Mouse (Mus musculus): ENCODE results near the gene Serf2. TPM values are rescaled to one million over a fixed set of nuclear protein-coding genes. Genes with fewer than 3 reads are reported as not detected.

Serf2 gene
- polyA plus RNA-seq, 1 experiment from 2014 or later = 388 TPM

DNA sequence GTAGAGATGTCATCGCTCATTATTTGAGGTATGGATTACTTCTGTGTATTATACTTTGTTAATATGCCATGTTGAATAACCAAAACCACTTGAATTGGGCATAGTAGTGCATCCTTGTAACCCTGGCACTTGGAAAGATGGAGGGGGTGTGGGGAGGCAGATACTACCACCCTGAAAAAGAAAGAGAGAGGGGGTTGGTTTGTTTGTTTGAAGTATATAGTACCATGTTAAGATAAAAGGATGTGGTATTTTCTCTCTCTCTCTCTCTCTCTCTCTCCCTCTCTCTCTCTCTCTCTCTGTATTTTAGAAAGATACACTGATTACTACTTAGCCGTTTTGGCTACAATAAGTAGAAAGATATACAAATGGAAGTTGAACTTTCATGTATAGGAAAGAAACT lies 23.1 kb upstream of the Serf2 start:
- Histone ChIP-seq H3K4me1 (replicated peaks) (no peaks in the 10 kb centered on the region), H3K27me3 (no peaks in the 10 kb centered on the region), H3K9ac (replicated peaks) (no peak overlapping the region), H3K4me3 (replicated peaks) (no peak overlapping the region), H3K27ac (no peak overlapping the region), H3K36me3 (peaks cover 84% of the 10 kb centered on the region), H3K9me3 (no peaks in the 10 kb centered on the region), H3K4me2 (replicated peaks) (no peak overlapping the region)
- 98% methylated on average over 2 of the region's 2 CpGs for WGBS
- ATAC-seq = no peak

GRCm38 (mm10) chr2:121434854-121435253 lies 14.1 kb upstream of the Serf2 start:
- WGBS = 100% methylated on average over 1 of the region's 1 CpGs
- H3K4me3 ChIP-seq (replicated peaks) = no peak overlapping the region
- no peak overlapping the region for H3K4me2 ChIP-seq (replicated peaks)
- peaks cover 91% of the 10 kb centered on the region for H3K36me3 ChIP-seq
- ATAC-seq = no peak
- H3K4me1 ChIP-seq (replicated peaks) = no peaks in the 10 kb centered on the region
- H3K27ac ChIP-seq = no peak overlapping the region
- no peak overlapping the region for H3K9ac ChIP-seq (replicated peaks)
- H3K27me3 ChIP-seq = no peaks in the 10 kb centered on the region
- H3K9me3 ChIP-seq = no peaks in the 10 kb centered on the region

DNA sequence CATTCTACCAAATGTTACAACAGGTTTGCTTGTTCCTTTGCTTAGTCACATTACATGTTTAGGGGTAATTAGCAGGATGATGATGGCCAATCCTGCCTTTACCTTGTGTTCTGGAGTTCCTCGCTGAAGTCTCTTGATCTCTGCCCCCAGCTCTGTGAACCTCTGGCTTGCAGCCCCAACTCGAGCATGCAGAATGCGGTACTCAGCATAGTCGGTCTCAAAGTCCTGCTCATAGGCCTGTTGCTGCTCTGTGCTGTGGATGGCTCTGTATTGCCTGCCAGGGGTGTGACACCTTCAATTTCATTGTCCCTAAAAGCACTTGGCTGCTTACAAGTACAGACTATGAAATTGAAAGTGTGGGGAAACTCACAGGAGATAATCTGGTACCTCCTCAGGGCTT lies 9.2 kb upstream of the Serf2 start:
- Histone ChIP-seq H3K27me3 (peaks cover 35% of the 10 kb centered on the region), H3K4me1 (replicated peaks) (peaks cover 16% of the 10 kb centered on the region), H3K9ac (replicated peaks) (no peak overlapping the region), H3K4me2 (replicated peaks) (no peak overlapping the region), H3K36me3 (peaks cover 47% of the 10 kb centered on the region), H3K27ac (no peak overlapping the region), H3K9me3 (no peaks in the 10 kb centered on the region), H3K4me3 (replicated peaks) (no peak overlapping the region)
- no peak for ATAC-seq
- 83% methylated on average over 4 of the region's 4 CpGs for WGBS

- ATAC-seq = no peak
- H3K27me3 ChIP-seq = peaks cover 35% of the 10 kb centered on the region
- no peak overlapping the region for H3K9ac ChIP-seq (replicated peaks)
- peaks cover 16% of the 10 kb centered on the region for H3K4me1 ChIP-seq (replicated peaks)
- H3K27ac ChIP-seq = no peak overlapping the region
- no peak overlapping the region for H3K4me2 ChIP-seq (replicated peaks)
- no peak overlapping the region for H3K4me3 ChIP-seq (replicated peaks)
- peaks cover 36% of the 10 kb centered on the region for H3K36me3 ChIP-seq
- 59% methylated on average over 5 of the region's 5 CpGs for WGBS
- no peaks in the 10 kb centered on the region for H3K9me3 ChIP-seq
Measured at GRCm38 (mm10) chr2:121440834-121441605, 8.0 kb upstream of the Serf2 start.

DNA sequence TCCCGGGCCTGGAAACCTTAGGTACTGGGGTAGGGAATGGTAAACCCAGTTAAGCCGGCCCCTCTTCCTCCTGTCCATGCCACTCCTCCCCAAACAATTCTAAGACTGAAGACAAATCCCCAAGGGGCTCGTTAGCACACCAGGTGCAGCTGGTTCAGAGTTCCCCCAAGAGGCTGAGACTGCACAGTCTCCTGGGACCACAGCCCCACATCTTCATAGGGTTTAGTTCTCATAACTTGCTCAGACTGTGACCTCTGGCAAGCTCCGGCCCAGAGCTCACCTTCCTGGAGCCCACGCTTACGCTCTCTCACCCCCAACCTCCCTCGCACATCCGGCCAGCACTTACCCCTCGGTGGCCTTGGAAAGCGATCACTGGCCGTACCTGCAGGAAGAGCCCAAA lies 7.2 kb upstream of the Serf2 start:
- no peak for ATAC-seq
- WGBS = 16% methylated on average over 11 of the region's 11 CpGs
- peak overlapping the region; percentile 29; the same call in 1 of the 2 replicates for H3K4me3 ChIP-seq (replicated peaks)

GRCm38 (mm10) chr2:121442259-121443067 lies 6.5 kb upstream of the Serf2 start:
- 2% methylated on average over 29 of the region's 30 CpGs for WGBS
- H3K4me2 ChIP-seq (replicated peaks) = peak overlapping the region; percentile 57
- H3K4me3 ChIP-seq (replicated peaks) = peak overlapping the region; percentile 29
- no peak overlapping the region for H3K27ac ChIP-seq
- H3K9me3 ChIP-seq = no peaks in the 10 kb centered on the region
- H3K36me3 ChIP-seq = peaks cover 26% of the 10 kb centered on the region
- peaks cover 16% of the 10 kb centered on the region for H3K4me1 ChIP-seq (replicated peaks)
- H3K9ac ChIP-seq (replicated peaks) = peak overlapping the region; percentile 46; the same call in 1 of the 2 replicates
- peak; percentile 56; the same call in 1 of the 2 replicates for ATAC-seq
- H3K27me3 ChIP-seq = peaks cover 35% of the 10 kb centered on the region

More for the DNA sequence above, 7.2 kb upstream of the Serf2 start:
- Histone ChIP-seq H3K4me2 (replicated peaks) (peak overlapping the region; percentile 57), H3K27me3 (peaks cover 35% of the 10 kb centered on the region), H3K9me3 (no peaks in the 10 kb centered on the region), H3K9ac (replicated peaks) (0 out of 2 replicates have a peak overlapping the region, but pooled peaks have one; percentile 46), H3K27ac (no peak overlapping the region), H3K36me3 (peaks cover 31% of the 10 kb centered on the region), H3K4me1 (replicated peaks) (peaks cover 16% of the 10 kb centered on the region)

DNA sequence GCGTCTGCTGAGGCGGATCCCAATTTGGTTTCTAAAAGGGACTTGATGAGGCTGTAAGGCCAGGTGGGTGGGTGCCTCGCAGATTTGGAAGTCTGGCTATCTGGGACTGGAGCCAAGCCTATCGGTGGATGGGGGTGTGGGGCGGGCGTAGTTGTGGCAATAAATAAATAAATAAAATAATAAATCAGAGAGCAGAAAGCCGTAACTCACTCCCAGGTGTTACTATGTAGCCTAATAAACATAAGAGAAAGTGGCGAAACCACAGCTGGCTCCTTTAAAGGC lies 6.0 kb upstream of the Serf2 start:
- peaks cover 21% of the 10 kb centered on the region for H3K36me3 ChIP-seq
- H3K27ac ChIP-seq = no peak overlapping the region
- 0 out of 2 replicates have a peak overlapping the region, but pooled peaks have one; percentile 32 for H3K9ac ChIP-seq (replicated peaks)
- H3K9me3 ChIP-seq = no peaks in the 10 kb centered on the region
- H3K4me3 ChIP-seq (replicated peaks) = 0 out of 2 replicates have a peak overlapping the region, but pooled peaks have one; percentile 29
- peaks cover 35% of the 10 kb centered on the region for H3K27me3 ChIP-seq
- H3K4me2 ChIP-seq (replicated peaks) = peak overlapping the region; percentile 57
- ATAC-seq = no peak
- peaks cover 17% of the 10 kb centered on the region for H3K4me1 ChIP-seq (replicated peaks)
- 15% methylated on average over 8 of the region's 8 CpGs for WGBS

DNA sequence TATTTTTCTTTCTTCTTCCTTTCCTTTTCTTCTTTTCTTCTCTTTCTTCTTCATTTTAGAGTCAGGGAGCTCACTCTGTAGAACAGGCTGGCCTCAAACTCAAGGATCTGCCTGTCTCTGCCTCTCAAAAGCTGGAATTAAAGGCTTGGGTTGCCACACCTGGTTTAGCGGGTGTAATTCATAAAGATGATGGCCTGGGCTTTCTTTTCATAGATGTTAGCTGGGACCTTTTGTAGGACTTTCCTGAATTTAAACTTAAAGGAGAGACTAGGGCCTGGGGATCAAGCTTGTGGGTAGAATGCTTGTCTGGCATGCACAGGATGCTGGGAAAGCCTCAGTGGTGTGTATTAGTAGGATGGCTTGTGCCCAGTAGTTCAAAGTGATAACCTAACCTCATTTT lies 4.8 kb upstream of the Serf2 start, which contains the start of gene Ell3:
Gene Ell3 (minus strand): TSS at position 101 of the 400 bp plus-strand sequence.
- Histone ChIP-seq H3K9me3 (no peaks in the 10 kb centered on the region), H3K36me3 (peaks cover 9% of the 10 kb centered on the region), H3K27me3 (peaks cover 35% of the 10 kb centered on the region), H3K9ac (replicated peaks) (no peak within 1 kb of the TSS), H3K27ac (no peak within 1 kb of the TSS), H3K4me2 (replicated peaks) (peak within 1 kb of the TSS; percentile 57), H3K4me3 (replicated peaks) (no peak within 1 kb of the TSS), H3K4me1 (replicated peaks) (peaks cover 22% of the 10 kb centered on the region)
- no peak for ATAC-seq
- 83% methylated on average over 1 of the region's 1 CpGs for WGBS

GRCm38 (mm10) chr2:121445117-121445516 lies 3.9 kb upstream of the Serf2 start:
- no peaks in the 10 kb centered on the region for H3K9me3 ChIP-seq
- ATAC-seq = no peak
- H3K4me3 ChIP-seq (replicated peaks) = no peak overlapping the region
- no peak overlapping the region for H3K9ac ChIP-seq (replicated peaks)
- H3K27ac ChIP-seq = no peak overlapping the region
- 87% methylated on average over 3 of the region's 3 CpGs for WGBS
- H3K36me3 ChIP-seq = 0 out of 2 replicates have a peak, but pooled peaks cover under 1% of the 10 kb centered on the region
- peaks cover 34% of the 10 kb centered on the region for H3K27me3 ChIP-seq
- H3K4me1 ChIP-seq (replicated peaks) = peaks cover 23% of the 10 kb centered on the region
- H3K4me2 ChIP-seq (replicated peaks) = no peak overlapping the region

DNA sequence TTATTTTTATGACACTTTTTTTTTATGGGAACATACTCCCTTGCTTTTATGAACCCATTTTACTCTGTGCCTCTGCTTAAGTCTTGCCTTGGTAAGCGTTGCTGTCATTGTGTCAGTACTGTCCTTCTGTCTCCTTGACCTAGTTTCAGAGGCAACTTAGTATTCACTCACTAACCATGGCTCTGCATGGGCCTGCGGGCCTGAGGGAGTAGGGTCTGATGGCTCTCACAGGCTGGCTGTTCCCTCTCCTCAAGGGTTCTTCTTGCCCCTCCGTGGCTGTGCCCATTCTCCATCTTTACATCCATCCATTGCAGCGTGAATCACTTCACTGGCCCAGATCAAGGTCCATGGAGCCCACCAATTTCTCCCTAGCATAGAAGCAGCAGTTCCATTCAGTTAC lies 2.5 kb upstream of the Serf2 start:
- H3K36me3 ChIP-seq = peaks cover 2% of the 10 kb centered on the region; the same call in 1 of the 2 replicates
- H3K27me3 ChIP-seq = peaks cover 23% of the 10 kb centered on the region
- H3K9me3 ChIP-seq = no peaks in the 10 kb centered on the region
- H3K9ac ChIP-seq (replicated peaks) = no peak overlapping the region
- no peak overlapping the region for H3K27ac ChIP-seq
- 83% methylated on average over 4 of the region's 4 CpGs for WGBS
- ATAC-seq = no peak
- H3K4me3 ChIP-seq (replicated peaks) = no peak overlapping the region
- H3K4me2 ChIP-seq (replicated peaks) = no peak overlapping the region
- H3K4me1 ChIP-seq (replicated peaks) = peaks cover 36% of the 10 kb centered on the region

GRCm38 (mm10) chr2:121447006-121447405 lies 2.0 kb upstream of the Serf2 start:
- H3K4me1 ChIP-seq (replicated peaks) = peaks cover 33% of the 10 kb centered on the region
- ATAC-seq = no peak
- H3K27me3 ChIP-seq = peaks cover 18% of the 10 kb centered on the region
- no peak overlapping the region for H3K4me2 ChIP-seq (replicated peaks)
- WGBS = 86% methylated on average over 3 of the region's 3 CpGs
- no peaks in the 10 kb centered on the region for H3K9me3 ChIP-seq
- no peak overlapping the region for H3K4me3 ChIP-seq (replicated peaks)
- no peak overlapping the region for H3K27ac ChIP-seq
- H3K9ac ChIP-seq (replicated peaks) = no peak overlapping the region
- H3K36me3 ChIP-seq = peaks cover 4% of the 10 kb centered on the region; the same call in 1 of the 2 replicates

DNA sequence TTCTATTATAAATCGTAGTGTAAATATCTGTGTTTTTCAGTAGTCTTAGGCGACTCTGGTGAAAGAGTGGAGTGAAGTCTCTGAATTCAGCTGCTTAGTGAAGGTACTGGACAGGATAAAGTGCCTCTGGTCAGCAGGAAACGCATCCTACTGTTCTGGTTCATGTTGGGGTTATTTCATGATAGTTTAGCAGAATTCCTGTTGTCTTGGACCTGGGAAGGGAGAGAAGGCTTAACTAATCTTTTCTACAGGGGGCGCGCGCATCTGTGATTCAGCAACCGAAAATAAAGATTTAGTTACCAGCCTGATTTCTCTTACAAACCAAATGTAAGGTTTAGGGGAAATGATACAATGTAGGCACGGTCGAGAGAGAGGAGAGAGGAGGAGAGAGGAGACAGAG lies 859 bp upstream of the Serf2 start:
- Histone ChIP-seq H3K4me2 (replicated peaks) (peak overlapping the region; percentile 62), H3K9me3 (no peaks in the 10 kb centered on the region), H3K36me3 (peaks cover 14% of the 10 kb centered on the region), H3K27me3 (peaks cover 7% of the 10 kb centered on the region), H3K4me3 (replicated peaks) (peak overlapping the region; percentile 98), H3K4me1 (replicated peaks) (peaks cover 27% of the 10 kb centered on the region), H3K27ac (peak overlapping the region; percentile 52; the same call in 1 of the 2 replicates), H3K9ac (replicated peaks) (no peak overlapping the region)
- WGBS = 18% methylated on average over 9 of the region's 9 CpGs
- no peak for ATAC-seq

Data from midbrain, embryonic 13.5 days (tissue).